Mouse (Mus musculus) adrenal gland, adult 8-10 months (tissue): ENCODE measurements at regions not wholly inside any gene's neighbourhood (a gene's known extent, or its start where the extent isn't known, plus 50 kb on each side); places are given as distances from the start of the nearest gene placed in this dataset.

Experiments used
- DNase-seq: peaks from one replicate; pipeline ENCODE4 v3.0.0; 2022

DNA sequence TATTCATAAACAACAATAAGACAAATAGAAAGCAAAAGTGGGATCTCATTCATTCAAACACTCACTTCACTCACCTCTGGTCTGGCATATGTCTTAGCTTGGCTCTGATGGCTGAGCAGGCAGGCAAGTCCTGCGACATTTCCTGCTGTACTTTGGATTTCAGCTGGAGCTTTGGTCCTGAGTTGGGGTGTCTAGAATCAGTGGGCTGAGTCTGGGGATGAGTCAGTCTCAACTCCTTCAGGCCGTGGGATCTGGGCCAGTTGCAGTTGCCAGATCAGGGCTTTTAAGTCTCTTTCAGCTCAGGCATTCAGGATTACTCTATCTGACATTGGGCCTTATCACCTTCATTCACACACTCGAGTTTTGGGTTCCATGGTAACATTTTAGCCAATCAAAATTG is 454.1 kb downstream of the Adra2a start:
- DNase-seq: peak; percentile 2

DNA sequence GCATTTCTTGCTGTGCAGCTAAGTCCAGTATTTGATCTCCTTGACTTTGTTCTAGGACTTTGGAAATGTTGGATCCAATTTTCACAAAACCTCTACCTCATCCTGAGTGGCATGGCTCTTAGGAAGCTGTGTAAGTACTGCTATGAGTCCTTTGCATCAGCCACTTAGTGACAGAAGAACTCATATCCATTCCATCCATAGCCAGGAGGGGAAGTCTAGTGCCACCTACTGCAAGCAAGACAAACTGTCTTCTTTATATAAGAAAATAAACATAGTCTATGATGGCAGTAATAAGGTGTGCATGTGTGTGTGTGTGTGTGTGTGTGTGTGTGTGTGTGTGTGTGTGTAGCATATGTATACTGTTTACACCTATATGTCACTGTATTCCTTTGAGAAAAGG is 489.9 kb downstream of the Adra2a start:
- no peak for DNase-seq

DNA sequence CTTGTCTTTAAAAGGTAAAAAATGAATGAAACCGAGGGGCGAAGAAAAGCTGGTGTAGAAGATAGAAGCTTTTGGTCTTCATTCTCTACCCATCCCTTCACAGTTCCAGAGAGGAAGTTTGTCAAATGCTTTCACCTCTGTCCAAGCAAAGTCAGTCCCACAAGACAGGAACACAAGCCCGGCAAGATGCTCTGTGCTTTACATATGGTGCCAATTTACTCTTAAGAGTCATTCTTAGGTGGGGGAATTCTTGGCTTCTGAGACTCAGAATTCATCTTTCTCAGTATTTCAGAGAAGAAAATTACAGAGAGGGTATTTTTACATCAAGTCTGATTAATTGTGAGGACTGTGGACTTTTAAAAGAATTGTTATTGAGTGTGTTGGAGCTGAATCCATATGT is 511.4 kb downstream of the Adra2a start:
- DNase-seq: no peak

DNA sequence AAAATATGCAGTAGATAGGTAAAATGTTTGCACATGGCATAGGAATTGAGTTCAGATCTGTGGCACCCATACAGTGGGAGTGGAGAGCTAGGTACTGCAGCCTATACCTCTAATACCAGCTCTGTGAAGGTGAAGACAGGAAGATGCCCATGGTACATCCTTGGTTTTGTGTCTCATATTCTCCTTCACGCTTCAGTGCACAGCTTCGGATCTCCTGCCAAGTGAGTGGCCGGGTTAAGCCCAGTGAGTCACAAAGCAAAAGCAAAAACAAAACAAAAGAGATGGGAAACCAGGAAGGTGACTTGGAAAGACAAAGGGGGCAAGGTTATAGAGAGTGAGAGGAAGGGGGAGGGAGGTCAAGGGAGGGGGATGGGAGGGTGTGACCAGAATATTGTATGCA is 514.0 kb downstream of the Adra2a start:
- DNase-seq: peak; percentile 8

DNA sequence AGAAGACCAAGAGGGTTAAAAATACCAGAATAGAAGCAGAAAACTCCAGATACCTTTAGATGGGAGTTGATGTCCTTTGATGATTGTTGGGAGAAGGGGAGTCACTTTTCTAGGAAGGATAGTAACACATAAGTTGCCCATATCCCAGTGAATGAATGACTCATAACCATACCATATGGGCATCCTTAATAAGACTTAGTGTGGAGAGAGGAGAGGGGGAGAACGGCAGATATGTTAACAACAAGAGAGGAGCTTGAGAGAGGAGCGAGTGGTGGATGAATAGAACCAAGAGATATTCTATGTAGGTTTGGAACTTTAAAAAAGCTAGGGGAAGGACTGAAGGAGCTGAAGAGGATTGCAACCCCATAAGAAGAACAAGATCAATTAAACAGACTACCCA is 539.6 kb downstream of the Adra2a start:
- DNase-seq: no peak

DNA sequence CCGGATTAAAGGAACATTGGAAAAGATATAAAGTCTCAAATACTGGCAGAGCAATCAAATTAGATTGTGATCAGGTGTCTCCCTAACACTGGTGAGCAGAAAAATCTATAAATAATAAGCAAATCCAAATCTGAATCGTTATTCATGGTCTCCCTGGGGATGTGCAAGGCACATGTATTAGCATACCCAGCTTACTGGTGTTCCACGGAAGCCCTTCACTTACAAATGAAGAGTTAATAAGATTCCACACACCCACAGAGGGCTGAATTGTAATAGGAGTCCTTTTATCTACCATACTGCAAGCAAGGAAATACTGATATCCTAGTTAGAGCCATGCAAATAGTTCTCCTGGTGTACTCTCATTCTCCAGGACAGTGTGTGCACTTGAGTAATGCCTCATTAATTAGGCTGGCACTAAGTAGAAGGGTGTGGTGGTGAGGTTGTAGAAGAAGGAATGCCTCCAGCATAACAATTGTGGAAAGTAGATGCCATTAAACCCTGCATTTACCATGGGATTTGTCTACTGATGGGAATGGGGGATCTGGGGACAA is 540.8 kb downstream of the Adra2a start:
- no peak for DNase-seq

DNA sequence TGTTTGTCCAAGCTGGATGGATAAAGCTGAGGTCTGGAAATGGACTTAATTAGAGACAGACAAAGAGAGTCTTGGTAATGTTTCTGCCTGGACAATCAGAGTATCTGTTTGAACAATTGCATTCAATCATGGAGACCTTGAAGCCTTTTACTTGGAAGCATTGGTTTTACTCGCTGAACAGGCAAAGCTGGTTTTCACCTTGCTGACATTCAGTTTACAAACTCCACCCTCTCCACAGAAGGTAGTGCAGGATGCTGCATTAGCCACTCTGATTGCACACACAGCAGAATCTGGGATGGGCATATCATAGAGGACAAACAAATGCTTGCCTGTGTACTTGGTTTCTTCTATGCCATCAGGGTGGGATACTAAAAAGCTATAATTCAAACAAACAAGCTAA is 541.4 kb downstream of the Adra2a start:
- no peak for DNase-seq

DNA sequence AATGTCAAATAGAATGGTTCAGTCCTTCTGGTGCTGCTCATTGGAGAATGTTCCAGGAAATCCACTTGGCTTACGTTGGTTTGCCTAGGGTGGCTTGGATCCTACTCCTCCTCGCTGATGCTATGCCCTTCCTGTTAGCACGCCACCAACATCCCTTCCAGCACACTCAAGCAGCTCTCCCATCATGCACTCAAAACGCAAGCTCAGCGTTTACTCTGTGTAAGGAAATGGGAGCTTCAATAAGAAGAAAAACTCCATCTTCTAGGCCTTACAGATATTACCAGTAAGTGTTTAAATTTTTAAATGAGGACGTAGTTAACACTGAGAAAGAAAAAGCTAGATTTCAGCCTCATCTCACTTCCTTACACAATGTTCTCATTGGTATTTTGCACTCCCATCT is 523.7 kb downstream of the Gpam start:
- DNase-seq: no peak

DNA sequence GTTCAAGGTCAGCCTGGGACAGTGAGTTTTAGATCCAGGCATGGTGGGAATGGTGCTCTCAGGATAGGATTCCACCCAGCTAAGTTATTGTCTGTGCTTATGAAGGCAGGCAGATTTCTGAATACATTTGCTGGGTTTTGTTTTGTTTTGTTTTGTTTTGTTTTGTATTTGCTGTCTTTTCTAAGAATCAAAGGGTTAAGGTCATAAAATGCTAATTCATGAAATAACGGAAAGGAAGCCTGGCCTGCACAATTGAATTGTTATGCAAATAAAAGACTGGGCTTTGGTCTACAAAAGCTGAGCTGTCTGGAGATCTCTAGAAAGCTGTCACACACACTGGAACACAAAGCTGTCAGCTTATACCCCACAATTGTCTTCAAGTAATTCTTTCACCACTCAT is 521.7 kb downstream of the Gpam start:
- DNase-seq: no peak

DNA sequence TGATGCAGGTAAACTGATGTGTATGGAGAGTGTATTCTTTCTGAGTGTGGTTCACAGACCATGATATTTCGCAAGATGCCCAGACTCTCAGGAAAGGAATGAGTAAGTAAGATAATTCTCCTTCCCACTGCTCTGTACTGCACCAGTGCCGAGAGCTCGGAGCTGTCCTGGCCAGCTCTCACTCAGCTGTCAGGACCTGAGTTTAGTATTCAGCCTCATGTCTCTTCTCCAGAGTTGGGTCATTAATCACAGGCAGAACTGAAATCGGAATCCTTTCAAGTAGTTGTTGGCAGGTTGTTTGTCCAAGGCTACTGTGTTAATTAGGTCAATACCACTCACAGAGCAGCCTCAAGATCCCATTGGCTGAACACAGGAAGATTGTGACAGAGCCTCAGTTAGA is 510.1 kb downstream of the Gpam start:
- DNase-seq: peak; percentile 1
